Mouse (Mus musculus) bone marrow, adult 2 months (tissue): ENCODE data around the gene Sap30.

ENCODE experiments used
- CTCF ChIP-seq: fragments of 200-500 bp; IDR thresholded peaks from 2 replicates; pipeline ENCODE4 v1.5.1; 2011; ENCODE audit warnings: low read length, control low read depth; ENCODE audit not compliant: control insufficient read depth, insufficient read depth
- POLR2A ChIP-seq: fragments of 200-500 bp; IDR thresholded peaks from 2 replicates; pipeline ENCODE4 v1.6.1; 2011; ENCODE audit warnings: low read depth, mild to moderate bottlenecking, control low read depth, low read length, borderline replicate concordance; ENCODE audit not compliant: control insufficient read depth

DNA sequence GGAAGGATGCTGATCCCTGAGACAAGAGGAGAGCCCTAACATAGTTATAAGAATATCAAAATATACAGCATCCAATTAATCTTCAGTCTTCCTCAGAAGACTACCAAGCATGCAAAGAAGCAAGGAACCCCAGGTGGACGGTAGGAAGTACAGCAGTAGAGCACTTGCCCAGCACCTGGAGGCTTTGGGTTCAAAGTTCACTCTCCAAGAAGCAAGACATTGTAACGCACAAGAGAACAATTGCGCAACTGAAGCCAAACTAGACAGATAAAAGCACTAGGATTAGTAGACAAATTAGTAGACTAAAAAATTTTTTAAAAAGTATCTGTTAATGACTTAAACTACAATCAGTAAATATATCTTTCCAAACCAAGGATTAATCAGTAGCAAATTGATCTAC lies 23.9 kb downstream of the Sap30 start:
- TF ChIP-seq CTCF (no peak), POLR2A (no peak)
